Mouse (Mus musculus): Measurements from ENCODE around the gene Zdhhc3. TPM values are rescaled to one million over a fixed set of nuclear protein-coding genes. Genes with fewer than 3 reads are reported as not detected.

Zdhhc3 gene
- total RNA-seq, 1 experiment from 2014 or later = 87.8 TPM

Other genes starting within 250 kb of the Zdhhc3 start
- 118 and 138 TPM in 2 replicates for gene Zfp445, start 247.2 kb downstream of the Zdhhc3 start, total RNA-seq (2021)
- gene Zkscan7, start 227.5 kb downstream of the Zdhhc3 start, total RNA-seq (2021) = 10.0 and 14.8 TPM in 2 replicates
- 5.3 and 6.3 TPM in 2 replicates for gene Zfp105, start 190.1 kb downstream of the Zdhhc3 start, total RNA-seq (2021)
- gene 1110059G10Rik, start 162.2 kb downstream of the Zdhhc3 start, total RNA-seq (2021) = 17.9 and 28.3 TPM in 2 replicates
- gene Kif15, start 162.2 kb downstream of the Zdhhc3 start, total RNA-seq (2021) = 4.2 and 6.1 TPM in 2 replicates
- 21.7 and 25.2 TPM in 2 replicates for gene Tmem42, start 91.9 kb downstream of the Zdhhc3 start, total RNA-seq (2021)
- gene Tgm4, start 78.5 kb downstream of the Zdhhc3 start, total RNA-seq (2021) = 0.86 and 2.1 TPM in 2 replicates
- gene Exosc7, start within 50 bp of the Zdhhc3 start, total RNA-seq (2021) = 42.9 and 50.9 TPM in 2 replicates
- gene Clec3b, start 37.7 kb upstream of the Zdhhc3 start, total RNA-seq (2021) = 11.4 and 15.0 TPM in 2 replicates
- 0.12 and 0.24 TPM in 2 replicates for gene Cdcp1, start 102.8 kb upstream of the Zdhhc3 start, total RNA-seq (2021)
- 7.9 and 9.5 TPM in 2 replicates for gene Tmem158, start 147.6 kb upstream of the Zdhhc3 start, total RNA-seq (2021)

All from adrenal gland, postnatal 25 days (tissue).